ENCODE assay signal across 10 mouse cellular contexts in genomic region chr10:87861104-87861455, GRCm38 (mm10). TPM values are rescaled to one million over a fixed set of nuclear protein-coding genes. Genes with fewer than 3 reads are reported as not detected.
DNase-seq lines count a peak whose midpoint lies in the region; ATAC-seq and TF ChIP-seq lines count a peak whose summit lies in the region.
"Had no signal": no experiment of that assay in that cellular context is flagged by ENCODE, and none has a peak within 500 bp of the region (broad histone marks: within the 10 kb centered on the region; RNA-seq: fewer than 3 reads in every experiment).

No protein-coding gene starts in this region.

- no peak for DNase-seq in lung, embryonic 14.5 days
- no peak for DNase-seq in lung, postnatal 14 days
- no peak for DNase-seq in cerebellum, adult 8-10 months
- no peak for DNase-seq in frontal cortex, postnatal 36 days (ENCODE audit: low spot score in 2 of 2)
- no peak for DNase-seq in embryo, embryonic 10 days (ENCODE audit: low spot score)
- DNase-seq: cerebellum, postnatal 14 days had no signal

- no peaks in the 10 kb centered on the region for H3K9me3 ChIP-seq in lung, embryonic 14.5 days (ENCODE audit: low read depth, low read length)
- H3K9me3 ChIP-seq in forebrain, embryonic 12.5 days, result no peaks in the 10 kb centered on the region
- H3K9me3 ChIP-seq in limb, embryonic 13.5 days, result no peaks in the 10 kb centered on the region
- peaks cover 7% of the 10 kb centered on the region; the same call in 1 of the 2 replicates for H3K9me3 ChIP-seq in stomach, embryonic 14.5 days (ENCODE audit: control insufficient read depth, low read depth, low read length)

- H3K27ac ChIP-seq in lung, embryonic 14.5 days (ENCODE audit: low read depth), result peak overlapping the region; percentile 92
- H3K27ac ChIP-seq in forebrain, embryonic 12.5 days, result no peak overlapping the region
- peak overlapping the region; percentile 91 for H3K27ac ChIP-seq in limb, embryonic 13.5 days
- peak overlapping the region; percentile 98 for H3K27ac ChIP-seq in stomach, embryonic 14.5 days (ENCODE audit: low read length)

- H3K4me3 ChIP-seq in lung, embryonic 14.5 days (ENCODE audit: low read depth, low read length), result peak overlapping the region; percentile 46
- peak overlapping the region; percentile 44; the same call in 1 of the 2 replicates for H3K4me3 ChIP-seq in forebrain, embryonic 12.5 days (replicated peaks)
- H3K4me3 ChIP-seq in limb, embryonic 13.5 days, result peak overlapping the region; percentile 52
- H3K4me3 ChIP-seq in stomach, embryonic 14.5 days (ENCODE audit: low read depth, low read length), result peak overlapping the region; percentile 65

- H3K4me1 ChIP-seq in lung, embryonic 14.5 days (ENCODE audit: insufficient read depth), result peaks cover 7% of the 10 kb centered on the region
- H3K4me1 ChIP-seq in forebrain, embryonic 12.5 days, result peaks cover 29% of the 10 kb centered on the region
- H3K4me1 ChIP-seq in limb, embryonic 13.5 days, result peaks cover 79% of the 10 kb centered on the region
- H3K4me1 ChIP-seq in stomach, embryonic 14.5 days (ENCODE audit: control insufficient read depth, insufficient read depth, low read length), result peaks cover 17% of the 10 kb centered on the region

- H3K36me3 ChIP-seq in lung, embryonic 14.5 days (ENCODE audit: insufficient read depth), result no peaks in the 10 kb centered on the region
- H3K36me3 ChIP-seq in forebrain, embryonic 12.5 days (replicated peaks), result no peaks in the 10 kb centered on the region
- no peaks in the 10 kb centered on the region for H3K36me3 ChIP-seq in limb, embryonic 13.5 days
- no peaks in the 10 kb centered on the region for H3K36me3 ChIP-seq in stomach, embryonic 14.5 days (ENCODE audit: control insufficient read depth, insufficient read depth, low read length)

- TF ChIP-seq CTCF in lung, embryonic 14.5 days (IDR thresholded peaks at IDR 0.05; ENCODE audit: low read depth), result no peak

- 0 out of 2 replicates have a peak, but pooled peaks cover 1% of the 10 kb centered on the region for H3K27me3 ChIP-seq in lung, embryonic 14.5 days (ENCODE audit: insufficient read depth, low read length)
- peaks cover 40% of the 10 kb centered on the region for H3K27me3 ChIP-seq in forebrain, embryonic 12.5 days
- H3K27me3 ChIP-seq in limb, embryonic 13.5 days, result peaks cover 49% of the 10 kb centered on the region
- no peaks in the 10 kb centered on the region for H3K27me3 ChIP-seq in stomach, embryonic 14.5 days (ENCODE audit: control insufficient read depth, insufficient read depth, low read length)
- H3K27me3 ChIP-seq: Patski had no signal

- peak overlapping the region; percentile 67 for H3K4me2 ChIP-seq in lung, embryonic 14.5 days
- H3K4me2 ChIP-seq in forebrain, embryonic 12.5 days, result peak overlapping the region; percentile 75
- H3K4me2 ChIP-seq in limb, embryonic 13.5 days (replicated peaks), result peak overlapping the region; percentile 82
- peak overlapping the region; percentile 66 for H3K4me2 ChIP-seq in stomach, embryonic 14.5 days (replicated peaks; ENCODE audit: low read depth, low read length)

- 61% methylated on average over 6 of the region's 6 CpGs for WGBS in lung, embryonic 14.5 days
- WGBS in forebrain, embryonic 12.5 days, result 51% methylated on average over 6 of the region's 6 CpGs
- WGBS in limb, embryonic 13.5 days, result 40% methylated on average over 6 of the region's 6 CpGs
- WGBS in stomach, embryonic 14.5 days, result 59% methylated on average over 6 of the region's 6 CpGs

- no peak for ATAC-seq in lung, embryonic 14.5 days (ENCODE audit: insufficient read depth)
- ATAC-seq in forebrain, embryonic 12.5 days (ENCODE audit: low FRiP score), result no peak
- no peak for ATAC-seq in limb, embryonic 13.5 days (ENCODE audit: low FRiP score, low read depth)
- no peak for ATAC-seq in stomach, embryonic 14.5 days (ENCODE audit: insufficient number of reproducible peaks, insufficient read depth, low FRiP score, low read depth)
- ATAC-seq: Patski had no signal

- peak overlapping the region; percentile 71 for H3K9ac ChIP-seq in lung, embryonic 14.5 days
- H3K9ac ChIP-seq in forebrain, embryonic 12.5 days, result no peak overlapping the region
- peak overlapping the region; percentile 68 for H3K9ac ChIP-seq in limb, embryonic 13.5 days
- H3K9ac ChIP-seq in stomach, embryonic 14.5 days (replicated peaks; ENCODE audit: low read depth, low read length), result peak overlapping the region; percentile 80

RNA-seq across cellular contexts. Expression of gene Igf1, which starts 3.0 kb away (rescaled TPM):
- polyA plus RNA-seq in lung, embryonic 14.5 days (2014; fragmentation: Nextera tagmentation; extraction: Ambion mirVana), result 77.2 and 80.4 TPM in 2 replicates
- 6.7 and 11.0 TPM in 2 replicates for polyA plus RNA-seq in forebrain, embryonic 12.5 days (2016; fragmentation: Nextera tagmentation; extraction: Ambion mirVana)
- 54.7 and 58.5 TPM in 2 replicates for polyA plus RNA-seq in limb, embryonic 13.5 days (2015; fragmentation: Nextera tagmentation; extraction: Ambion mirVana)
- 167 and 172 TPM in 2 replicates for polyA plus RNA-seq in stomach, embryonic 14.5 days (2014; fragmentation: Nextera tagmentation; extraction: Ambion mirVana)
